Mouse (Mus musculus) left cerebral cortex, adult 2 months (tissue): ENCODE measurements around the gene Cx3cl1. TPM values are rescaled to one million over a fixed set of nuclear protein-coding genes. Genes with fewer than 3 reads are reported as not detected.

ENCODE experiments used
- DNase-seq, 2 experiments: peaks; one replicate each; pipeline ENCODE4 v3.0.0; 2021 to 2022; ENCODE audit warnings: low spot score in 2 of 2, mixed read lengths in 1 of 2; ENCODE audit errors: extremely low spot score in 1 of 2
- H3K27ac ChIP-seq: fragments of 200-600 bp; 2 replicates; pipeline ENCODE4 v1.8.1; 2022
- H3K4me3 ChIP-seq: fragments of 200-600 bp; 2 replicates; pipeline ENCODE4 v1.8.1; 2022
- CTCF ChIP-seq: fragments of 200-600 bp; IDR thresholded peaks from 2 replicates; pipeline ENCODE4 v1.8.1; 2022; ENCODE audit warnings: antibody characterized with exemption, mild to moderate bottlenecking, moderate library complexity
- intact Hi-C: fragments of 180-260 bp; cut with DNase I; formaldehyde crosslinking; loops from one replicate; pipeline ENCODE4 v1.15.1; 2025
- total RNA-seq, 2 experiments: library from RNA; stranded (reverse); gene quantifications; 2 replicates each; pipeline ENCODE4 v1.2.3; 2021

Gene Cx3cl1
- total RNA-seq, 2 experiments from 2014 or later = 658 to 661 TPM

GRCm38 (mm10) chr8:94745476-94746184, 26.2 kb upstream of the Cx3cl1 start, which contains the start of gene Ccl22:
TSS of gene Ccl22 (plus strand) at chr8:94745590.
- DNase-seq = no peak
- TF ChIP-seq CTCF = no peak
- intact Hi-C loops = no loop called here
- Histone ChIP-seq H3K27ac (no peak within 1 kb of the TSS), H3K4me3 (no peak within 1 kb of the TSS)

GRCm38 (mm10) chr8:94746832-94747231, 25.0 kb upstream of the Cx3cl1 start:
- Histone ChIP-seq H3K4me3 (no peak overlapping the region), H3K27ac (no peak overlapping the region)
- intact Hi-C loops = no loop called here
- TF ChIP-seq CTCF = no peak
- no peak for DNase-seq

GRCm38 (mm10) chr8:94748363-94748762, 23.4 kb upstream of the Cx3cl1 start:
- H3K4me3 ChIP-seq = no peak overlapping the region
- no peak for TF ChIP-seq CTCF
- no peak overlapping the region for H3K27ac ChIP-seq
- no peak for DNase-seq
- intact Hi-C loops = no loop called here

- H3K27ac ChIP-seq = no peak overlapping the region
- H3K4me3 ChIP-seq = no peak overlapping the region
- no peak for TF ChIP-seq CTCF
- no peak for DNase-seq
- intact Hi-C loops = no loop called here
These were observed 21.9 kb upstream of the Cx3cl1 start for GRCm38 (mm10) chr8:94749942-94750341.

GRCm38 (mm10) chr8:94751023-94751849, 20.6 kb upstream of the Cx3cl1 start:
- DNase-seq = no peak
- Histone ChIP-seq H3K4me3 (no peak overlapping the region), H3K27ac (no peak overlapping the region)
- TF ChIP-seq CTCF = no peak
- intact Hi-C loops = no loop called here

- H3K4me3 ChIP-seq = no peak overlapping the region
- DNase-seq = no peak
- intact Hi-C loops = no loop called here
- TF ChIP-seq CTCF = no peak
- no peak overlapping the region for H3K27ac ChIP-seq
These were observed 17.8 kb upstream of the Cx3cl1 start for GRCm38 (mm10) chr8:94754006-94754405.

GRCm38 (mm10) chr8:94754486-94754885, 17.3 kb upstream of the Cx3cl1 start:
- intact Hi-C loops = no loop called here
- Histone ChIP-seq H3K27ac (no peak overlapping the region), H3K4me3 (no peak overlapping the region)
- TF ChIP-seq CTCF = no peak
- DNase-seq = no peak

GRCm38 (mm10) chr8:94767035-94767434, 4.8 kb upstream of the Cx3cl1 start:
- DNase-seq = no peak
- intact Hi-C loops = no loop called here
- H3K4me3 ChIP-seq = no peak overlapping the region
- no peak overlapping the region for H3K27ac ChIP-seq
- TF ChIP-seq CTCF = no peak

GRCm38 (mm10) chr8:94770945-94771344, 864 bp upstream of the Cx3cl1 start:
- DNase-seq = peak in 1 of 2 experiments; percentile 17
- Histone ChIP-seq H3K4me3 (no peak overlapping the region), H3K27ac (peak overlapping the region; percentile 99; the same call in 1 of the 2 replicates)
- intact Hi-C loops = no loop called here
- no peak for TF ChIP-seq CTCF

- DNase-seq = peak; percentile 41 to 47
- intact Hi-C loops = loop anchor here (2.0 kb wide), 1 partner anchor 40 kb away; no protein-coding TSS in a partner anchor
- Histone ChIP-seq H3K27ac (peak overlapping the region; percentile 99), H3K4me3 (peak overlapping the region; percentile 96)
- no peak for TF ChIP-seq CTCF
These were observed 1.2 kb downstream of the Cx3cl1 start for GRCm38 (mm10) chr8:94773048-94773447.

- intact Hi-C loops = loop anchor here (2.0 kb wide), 1 partner anchor 39 kb away; no protein-coding TSS in a partner anchor
- peak; percentile 72 to 77 for DNase-seq
- Histone ChIP-seq H3K4me3 (peak overlapping the region; percentile 96), H3K27ac (peak overlapping the region; percentile 99)
- no peak for TF ChIP-seq CTCF
These were observed 1.9 kb downstream of the Cx3cl1 start for GRCm38 (mm10) chr8:94773700-94774171.

GRCm38 (mm10) chr8:94774601-94775000, 2.8 kb downstream of the Cx3cl1 start:
- no peak for DNase-seq
- no peak for TF ChIP-seq CTCF
- Histone ChIP-seq H3K27ac (peak overlapping the region; percentile 99), H3K4me3 (peak overlapping the region; percentile 96)
- intact Hi-C loops = no loop called here
